Mouse (Mus musculus) stomach, embryonic 15.5 days (tissue): ENCODE results near the gene D430041D05Rik. TPM values are rescaled to one million over a fixed set of nuclear protein-coding genes. Genes with fewer than 3 reads are reported as not detected.

Source experiments
- ATAC-seq: fragments of 200-750 bp; cut with Nextera tagmentation; 2 replicates; pipeline ENCODE4 v1.8.0; 2017; ENCODE audit warnings: low read depth, moderate number of reproducible peaks, moderate TSS enrichment; ENCODE audit not compliant: insufficient read depth, low FRiP score
- H3K27ac ChIP-seq: fragments of 300-500 bp; sonication (generic); 2 replicates; pipeline ENCODE4 v1.5.1; 2015; ENCODE audit warnings: mild to moderate bottlenecking, inconsistent platforms
- H3K27me3 ChIP-seq: fragments of 300-500 bp; sonication (generic); replicated peaks from 2 replicates; pipeline ENCODE4 v1.6.1; 2015; ENCODE audit warnings: inconsistent platforms
- H3K36me3 ChIP-seq: fragments of 300-500 bp; sonication (generic); 2 replicates; pipeline ENCODE4 v1.6.1; 2015; ENCODE audit warnings: inconsistent platforms
- H3K4me1 ChIP-seq: fragments of 300-500 bp; sonication (generic); 2 replicates; pipeline ENCODE4 v1.6.1; 2015; ENCODE audit warnings: inconsistent platforms
- H3K4me2 ChIP-seq: fragments of 300-500 bp; sonication (generic); 2 replicates; pipeline ENCODE4 v1.6.1; 2015; ENCODE audit warnings: mild to moderate bottlenecking, inconsistent platforms
- H3K4me3 ChIP-seq: fragments of 300-500 bp; sonication (generic); replicated peaks from 2 replicates; pipeline ENCODE4 v1.5.1; 2015; ENCODE audit warnings: inconsistent platforms
- H3K9ac ChIP-seq: fragments of 300-500 bp; sonication (generic); 2 replicates; pipeline ENCODE4 v1.6.1; 2015; ENCODE audit warnings: inconsistent platforms
- H3K9me3 ChIP-seq: fragments of 300-500 bp; sonication (generic); 2 replicates; pipeline ENCODE4 v1.6.1; 2016; ENCODE audit warnings: inconsistent platforms
- WGBS: fragments of 180-500 bp; shearing (Covaris S2); methylation state at CpG from one replicate; pipeline ENCODE4 v1.1.7; 2015; 5-methylcytosine and 5-hydroxymethylcytosine counted together
- polyA plus RNA-seq: library from polyadenylated mRNA; unstranded; fragments of >200 nt; fragmentation: Nextera tagmentation; extraction: Ambion mirVana; gene quantifications from 2 replicates; pipeline ENCODE4 v1.2.1, GENCODE M21; 2015

The D430041D05Rik gene
- polyA plus RNA-seq, 1 experiment from 2014 or later, result 0.19 TPM

DNA sequence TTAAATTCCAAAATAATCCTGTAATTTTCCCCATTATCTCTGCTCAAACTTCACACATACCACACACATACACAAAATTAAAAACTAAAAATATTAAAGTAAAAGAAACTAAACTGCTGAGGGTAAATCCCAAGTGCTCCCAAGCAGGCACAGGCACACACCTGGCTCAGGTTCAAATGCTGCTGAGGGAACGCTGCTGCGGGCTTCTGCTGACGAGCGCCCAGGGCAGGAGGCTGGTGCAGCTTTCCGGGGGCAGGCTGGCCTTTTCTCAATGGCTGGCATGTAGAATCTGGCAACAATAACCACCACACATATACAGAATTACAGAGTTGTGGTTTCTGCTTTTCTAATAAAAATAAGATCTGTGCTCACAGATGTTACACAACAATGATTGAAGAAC, 19.8 kb upstream of the D430041D05Rik start:
- Histone ChIP-seq H3K9me3 (no peaks in the 10 kb centered on the region), H3K4me3 (no peak overlapping the region), H3K27ac (no peak overlapping the region), H3K36me3 (peaks cover 19% of the 10 kb centered on the region), H3K4me1 (no peaks in the 10 kb centered on the region), H3K27me3 (no peaks in the 10 kb centered on the region), H3K4me2 (no peak overlapping the region), H3K9ac (no peak overlapping the region)
- WGBS, result 92% methylated on average over 5 of the region's 5 CpGs
- ATAC-seq, result no peak

GRCm38 (mm10) chr2:104426112-104426511, 15.3 kb upstream of the D430041D05Rik start:
- WGBS, result 82% methylated on average over 3 of the region's 3 CpGs
- no peak overlapping the region for H3K4me3 ChIP-seq
- H3K36me3 ChIP-seq, result peaks cover 11% of the 10 kb centered on the region
- H3K9ac ChIP-seq, result no peak overlapping the region
- H3K27me3 ChIP-seq, result no peaks in the 10 kb centered on the region
- H3K4me1 ChIP-seq, result no peaks in the 10 kb centered on the region
- no peak for ATAC-seq
- no peaks in the 10 kb centered on the region for H3K9me3 ChIP-seq
- H3K27ac ChIP-seq, result no peak overlapping the region
- no peak overlapping the region for H3K4me2 ChIP-seq

DNA sequence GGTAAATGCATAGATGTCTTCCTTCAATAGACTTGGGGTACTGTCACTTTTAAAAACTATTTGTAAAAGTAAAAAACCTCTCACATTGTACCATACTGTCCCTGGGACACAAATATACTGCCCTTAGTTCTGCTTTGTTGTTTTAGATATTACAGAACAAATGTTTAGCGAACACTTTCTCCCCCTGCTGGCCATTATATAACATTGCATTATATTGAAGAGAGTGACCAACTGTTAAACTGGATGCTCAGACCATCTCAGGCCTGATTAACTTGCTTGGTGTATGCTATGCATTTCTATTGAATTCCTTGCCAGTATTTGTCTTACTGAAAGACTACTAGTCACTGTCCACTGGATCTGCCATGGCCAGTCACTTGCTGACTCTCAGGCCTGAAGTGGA, 11.4 kb upstream of the D430041D05Rik start:
- Histone ChIP-seq H3K27me3 (no peaks in the 10 kb centered on the region), H3K4me1 (no peaks in the 10 kb centered on the region), H3K9me3 (no peaks in the 10 kb centered on the region), H3K4me2 (no peak overlapping the region), H3K9ac (no peak overlapping the region), H3K4me3 (no peak overlapping the region), H3K27ac (no peak overlapping the region), H3K36me3 (no peaks in the 10 kb centered on the region)
- 7% methylated on average over 1 of the region's 1 CpGs for WGBS
- no peak for ATAC-seq

DNA sequence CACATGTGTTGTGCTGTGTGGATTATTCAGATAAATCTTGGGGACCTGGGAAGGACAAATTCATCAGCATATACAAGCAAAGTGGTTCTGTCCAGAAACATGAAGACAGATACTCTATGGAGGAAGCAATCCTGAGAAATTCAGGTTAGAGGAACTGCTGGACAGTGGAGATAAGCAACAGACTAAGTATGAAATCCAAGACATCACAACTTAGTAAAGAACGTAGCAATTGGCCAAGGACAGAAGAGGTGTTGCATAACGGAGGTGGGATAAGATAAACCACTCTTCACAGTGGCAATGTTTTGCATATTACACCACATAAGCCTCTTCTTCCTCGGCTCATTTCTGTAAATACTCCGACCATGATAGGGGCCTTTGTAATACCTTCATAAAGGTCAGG, 10.0 kb upstream of the D430041D05Rik start:
- no peak overlapping the region for H3K9ac ChIP-seq
- no peak overlapping the region for H3K4me2 ChIP-seq
- H3K4me3 ChIP-seq, result no peak overlapping the region
- H3K4me1 ChIP-seq, result no peaks in the 10 kb centered on the region
- no peak overlapping the region for H3K27ac ChIP-seq
- no peaks in the 10 kb centered on the region for H3K36me3 ChIP-seq
- 78% methylated on average over 4 of the region's 4 CpGs for WGBS
- no peak for ATAC-seq
- H3K27me3 ChIP-seq, result no peaks in the 10 kb centered on the region
- no peaks in the 10 kb centered on the region for H3K9me3 ChIP-seq

DNA sequence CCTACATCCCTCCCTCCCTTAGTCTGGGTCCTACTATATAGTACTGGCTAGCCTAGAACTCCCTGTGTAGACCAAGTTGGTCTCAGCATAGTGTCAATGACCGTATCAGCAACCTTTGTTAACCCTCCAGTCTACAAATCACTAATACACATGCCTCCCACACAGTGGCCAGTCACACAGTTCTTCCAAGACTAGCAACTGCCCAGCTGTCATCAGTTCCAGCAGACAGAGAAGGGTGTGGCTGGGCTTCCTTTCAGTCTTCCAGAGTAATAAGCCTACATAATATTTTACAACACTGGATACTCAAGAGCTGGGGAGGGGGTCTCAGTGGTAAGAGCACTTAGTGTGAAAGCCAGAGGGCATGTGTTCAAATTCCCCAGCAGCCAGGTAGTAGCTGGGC, 9.2 kb upstream of the D430041D05Rik start:
- Histone ChIP-seq H3K27me3 (no peaks in the 10 kb centered on the region), H3K27ac (no peak overlapping the region), H3K4me3 (no peak overlapping the region), H3K36me3 (no peaks in the 10 kb centered on the region), H3K9me3 (no peaks in the 10 kb centered on the region), H3K4me2 (no peak overlapping the region), H3K4me1 (no peaks in the 10 kb centered on the region), H3K9ac (no peak overlapping the region)
- WGBS, result 89% methylated on average over 1 of the region's 1 CpGs
- no peak for ATAC-seq

- no peak overlapping the region for H3K27ac ChIP-seq
- H3K9me3 ChIP-seq, result no peaks in the 10 kb centered on the region
- H3K36me3 ChIP-seq, result no peaks in the 10 kb centered on the region
- H3K4me1 ChIP-seq, result no peaks in the 10 kb centered on the region
- no peak overlapping the region for H3K4me3 ChIP-seq
- no peak for ATAC-seq
- H3K4me2 ChIP-seq, result no peak overlapping the region
- no peak overlapping the region for H3K9ac ChIP-seq
- no peaks in the 10 kb centered on the region for H3K27me3 ChIP-seq
- WGBS, result 79% methylated on average over 2 of the region's 2 CpGs
Measured at GRCm38 (mm10) chr2:104419411-104419810, 8.6 kb upstream of the D430041D05Rik start.

- Histone ChIP-seq H3K4me3 (no peak overlapping the region), H3K4me2 (no peak overlapping the region), H3K27me3 (peaks cover 37% of the 10 kb centered on the region), H3K9ac (no peak overlapping the region), H3K9me3 (no peaks in the 10 kb centered on the region), H3K36me3 (no peaks in the 10 kb centered on the region), H3K27ac (no peak overlapping the region), H3K4me1 (0 out of 2 replicates have a peak, but pooled peaks cover 7% of the 10 kb centered on the region)
- no peak for ATAC-seq
- WGBS, result 78% methylated on average over 3 of the region's 3 CpGs
Measured at GRCm38 (mm10) chr2:104413011-104413410, 2.2 kb upstream of the D430041D05Rik start.

GRCm38 (mm10) chr2:104412496-104412895, 1.7 kb upstream of the D430041D05Rik start:
- ATAC-seq, result 0 out of 2 replicates have a peak, but pooled peaks have one; percentile 43
- no peak overlapping the region for H3K27ac ChIP-seq
- H3K9me3 ChIP-seq, result no peaks in the 10 kb centered on the region
- H3K4me3 ChIP-seq, result no peak overlapping the region
- peaks cover 40% of the 10 kb centered on the region for H3K27me3 ChIP-seq
- H3K4me1 ChIP-seq, result 0 out of 2 replicates have a peak, but pooled peaks cover 7% of the 10 kb centered on the region
- no peak overlapping the region for H3K4me2 ChIP-seq
- H3K9ac ChIP-seq, result no peak overlapping the region
- H3K36me3 ChIP-seq, result no peaks in the 10 kb centered on the region
- WGBS, result 26% methylated on average over 4 of the region's 4 CpGs

GRCm38 (mm10) chr2:104411806-104412205, 993 bp upstream of the D430041D05Rik start:
- Histone ChIP-seq H3K27me3 (peaks cover 40% of the 10 kb centered on the region), H3K9me3 (no peaks in the 10 kb centered on the region), H3K4me3 (no peak overlapping the region), H3K4me2 (no peak overlapping the region), H3K4me1 (0 out of 2 replicates have a peak, but pooled peaks cover 7% of the 10 kb centered on the region), H3K27ac (no peak overlapping the region), H3K9ac (no peak overlapping the region), H3K36me3 (no peaks in the 10 kb centered on the region)
- WGBS, result 80% methylated on average over 7 of the region's 7 CpGs
- no peak for ATAC-seq

- Histone ChIP-seq H3K9me3 (no peaks in the 10 kb centered on the region), H3K36me3 (no peaks in the 10 kb centered on the region), H3K4me2 (peak overlapping the region; percentile 99), H3K9ac (peak overlapping the region; percentile 16; the same call in 1 of the 2 replicates), H3K27ac (no peak overlapping the region), H3K27me3 (peaks cover 40% of the 10 kb centered on the region), H3K4me1 (0 out of 2 replicates have a peak, but pooled peaks cover 7% of the 10 kb centered on the region), H3K4me3 (peak overlapping the region; percentile 55)
- under 1% methylated on average over 106 of the region's 111 CpGs for WGBS
- peak; percentile 61; the same call in 1 of the 2 replicates for ATAC-seq
Measured at GRCm38 (mm10) chr2:104409851-104410821, 677 bp downstream of the D430041D05Rik start.

DNA sequence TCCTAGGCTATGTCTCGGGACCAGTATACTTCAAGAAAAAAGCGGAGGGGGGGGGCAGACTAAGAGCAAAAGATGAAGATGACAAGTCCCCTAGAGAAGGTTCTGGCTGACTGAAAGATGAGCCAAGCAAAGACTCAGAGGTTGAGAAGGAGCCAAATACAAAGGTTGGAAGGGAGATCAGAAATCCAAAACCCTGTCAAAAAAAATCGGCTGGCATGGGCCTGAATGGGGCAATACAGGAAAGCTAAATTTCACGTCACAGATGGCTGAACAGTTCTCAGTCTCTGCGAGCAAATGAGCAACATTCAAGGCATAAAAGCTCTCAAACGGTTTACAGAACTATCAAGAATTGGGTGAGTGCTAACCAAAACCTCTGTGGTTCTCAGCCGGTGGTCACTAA, 2.5 kb downstream of the D430041D05Rik start:
- peaks cover 40% of the 10 kb centered on the region for H3K27me3 ChIP-seq
- no peaks in the 10 kb centered on the region for H3K36me3 ChIP-seq
- no peak for ATAC-seq
- no peak overlapping the region for H3K4me3 ChIP-seq
- no peaks in the 10 kb centered on the region for H3K9me3 ChIP-seq
- WGBS, result 81% methylated on average over 7 of the region's 7 CpGs
- no peak overlapping the region for H3K4me2 ChIP-seq
- 0 out of 2 replicates have a peak, but pooled peaks cover 7% of the 10 kb centered on the region for H3K4me1 ChIP-seq
- no peak overlapping the region for H3K9ac ChIP-seq
- no peak overlapping the region for H3K27ac ChIP-seq

- Histone ChIP-seq H3K27ac (no peak overlapping the region), H3K9me3 (no peaks in the 10 kb centered on the region), H3K4me3 (no peak overlapping the region), H3K9ac (no peak overlapping the region), H3K4me1 (0 out of 2 replicates have a peak, but pooled peaks cover 7% of the 10 kb centered on the region), H3K4me2 (no peak overlapping the region), H3K27me3 (peaks cover 40% of the 10 kb centered on the region), H3K36me3 (no peaks in the 10 kb centered on the region)
- no peak for ATAC-seq
- WGBS, result 75% methylated on average over 4 of the region's 4 CpGs
Measured at GRCm38 (mm10) chr2:104407913-104408312, 2.9 kb downstream of the D430041D05Rik start.
